In genomic region chr3:96698993-96699690, GRCm38 (mm10) we compare ENCODE assay signal across 16 mouse cellular contexts. TPM values are rescaled to one million over a fixed set of nuclear protein-coding genes. Genes with fewer than 3 reads are reported as not detected.
DNase-seq lines count a peak whose midpoint lies in the region; ATAC-seq and TF ChIP-seq lines count a peak whose summit lies in the region.
"Had no signal": no experiment of that assay in that cellular context is flagged by ENCODE, and none has a peak within 500 bp of the region (broad histone marks: within the 10 kb centered on the region; RNA-seq: fewer than 3 reads in every experiment).

No protein-coding gene starts in this region.

- no peak overlapping the region for H3K4me3 ChIP-seq in forebrain, embryonic 12.5 days (replicated peaks)
- no peak overlapping the region for H3K4me3 ChIP-seq in forebrain, embryonic 11.5 days (ENCODE audit: low read depth, low read length)
- H3K4me3 ChIP-seq in layer of hippocampus, adult 2 months, result no peak overlapping the region
- peak overlapping the region; percentile 39 for H3K4me3 ChIP-seq in E14TG2a.4 (replicated peaks; ENCODE audit: low read length)
- H3K4me3 ChIP-seq in embryonic facial prominence, embryonic 14.5 days (ENCODE audit: low read depth, low read length), result no peak overlapping the region
- H3K4me3 ChIP-seq: heart, adult 2 months; lung, embryonic 15.5 days had no signal

- TF ChIP-seq CTCF in layer of hippocampus, adult 2 months (conservative IDR thresholded peaks at IDR 0.05), result peak; percentile 36
- TF ChIP-seq CTCF in E14TG2a.4 (conservative IDR thresholded peaks at IDR 0.05; ENCODE audit: low read length), result no peak

- H3K9me3 ChIP-seq in forebrain, embryonic 12.5 days, result no peaks in the 10 kb centered on the region
- no peaks in the 10 kb centered on the region for H3K9me3 ChIP-seq in forebrain, embryonic 11.5 days (ENCODE audit: control insufficient read depth, low read length)
- H3K9me3 ChIP-seq in E14TG2a.4 (ENCODE audit: low read length), result no peaks in the 10 kb centered on the region
- H3K9me3 ChIP-seq in embryonic facial prominence, embryonic 14.5 days (ENCODE audit: control insufficient read depth, low read length), result no peaks in the 10 kb centered on the region
- H3K9me3 ChIP-seq: lung, embryonic 15.5 days had no signal

- WGBS in forebrain, embryonic 12.5 days, result 62% methylated on average over 19 of the region's 19 CpGs
- WGBS in forebrain, embryonic 11.5 days, result 56% methylated on average over 19 of the region's 19 CpGs
- 45% methylated on average over 19 of the region's 19 CpGs for WGBS in embryonic facial prominence, embryonic 14.5 days

- H3K4me1 ChIP-seq in forebrain, embryonic 12.5 days, result peaks cover 21% of the 10 kb centered on the region
- no peaks in the 10 kb centered on the region for H3K4me1 ChIP-seq in forebrain, embryonic 11.5 days (replicated peaks; ENCODE audit: control insufficient read depth, insufficient read depth, low read length)
- peaks cover 79% of the 10 kb centered on the region for H3K4me1 ChIP-seq in E14TG2a.4 (replicated peaks; ENCODE audit: low read depth, low read length)
- H3K4me1 ChIP-seq in embryonic facial prominence, embryonic 14.5 days (ENCODE audit: control insufficient read depth, insufficient read depth, low read length), result peaks cover 13% of the 10 kb centered on the region; the same call in 1 of the 2 replicates

- no peak for ATAC-seq in forebrain, embryonic 12.5 days (ENCODE audit: low FRiP score)
- ATAC-seq in forebrain, embryonic 11.5 days (replicated peaks; ENCODE audit: low FRiP score), result no peak
- ATAC-seq in embryonic facial prominence, embryonic 14.5 days (ENCODE audit: low read depth), result no peak
- ATAC-seq: intestine, embryonic 16.5 days had no signal

- no peaks in the 10 kb centered on the region; the same call in 1 of the 2 replicates for H3K27me3 ChIP-seq in forebrain, embryonic 12.5 days
- H3K27me3 ChIP-seq in forebrain, embryonic 11.5 days (ENCODE audit: control insufficient read depth, insufficient read depth, low read length), result no peaks in the 10 kb centered on the region
- H3K27me3 ChIP-seq in E14TG2a.4 (ENCODE audit: insufficient read depth, low read length), result no peaks in the 10 kb centered on the region
- H3K27me3 ChIP-seq in embryonic facial prominence, embryonic 14.5 days (replicated peaks; ENCODE audit: control insufficient read depth, insufficient read depth, low read length), result no peaks in the 10 kb centered on the region
- H3K27me3 ChIP-seq: lung, embryonic 15.5 days had no signal

- H3K9ac ChIP-seq in forebrain, embryonic 12.5 days, result 0 out of 2 replicates have a peak overlapping the region, but pooled peaks have one; percentile 2
- no peak overlapping the region for H3K9ac ChIP-seq in forebrain, embryonic 11.5 days (ENCODE audit: low read length)
- peak overlapping the region; percentile 25; the same call in 1 of the 2 replicates for H3K9ac ChIP-seq in embryonic facial prominence, embryonic 14.5 days (ENCODE audit: low read depth, low read length)
- H3K9ac ChIP-seq: lung, embryonic 15.5 days had no signal

- DNase-seq in forebrain, embryonic 11.5 days (ENCODE audit: low spot score), result no peak
- DNase-seq in layer of hippocampus, adult 2 months (ENCODE audit: low spot score in 2 of 2), result no peak
- DNase-seq in layer of hippocampus, postnatal 10 days (ENCODE audit: low spot score in 2 of 2), result no peak
- no peak for DNase-seq in embryonic facial prominence, embryonic 14.5 days (ENCODE audit: low spot score)
- DNase-seq in T-cell, adult 2 months (ENCODE audit: low spot score), result no peak
- DNase-seq: heart, adult 2 months; heart, postnatal 4 days; layer of hippocampus, adult 9-11 months; spleen, adult 18-20 months; thymus, adult 18-20 months had no signal

- no peak overlapping the region for H3K27ac ChIP-seq in forebrain, embryonic 12.5 days
- no peak overlapping the region for H3K27ac ChIP-seq in forebrain, embryonic 11.5 days (ENCODE audit: low read depth, low read length)
- no peak overlapping the region for H3K27ac ChIP-seq in layer of hippocampus, adult 2 months
- no peak overlapping the region for H3K27ac ChIP-seq in embryonic facial prominence, embryonic 14.5 days (replicated peaks; ENCODE audit: low read depth, low read length)
- H3K27ac ChIP-seq: heart, adult 2 months; lung, embryonic 15.5 days had no signal

- H3K4me2 ChIP-seq in forebrain, embryonic 12.5 days, result no peak overlapping the region
- H3K4me2 ChIP-seq in forebrain, embryonic 11.5 days (ENCODE audit: low read depth, low read length, severe bottlenecking), result no peak overlapping the region
- no peak overlapping the region for H3K4me2 ChIP-seq in embryonic facial prominence, embryonic 14.5 days (ENCODE audit: low read depth, low read length)
- H3K4me2 ChIP-seq: lung, embryonic 15.5 days had no signal

- H3K36me3 ChIP-seq in forebrain, embryonic 12.5 days (replicated peaks), result peaks cover 44% of the 10 kb centered on the region
- H3K36me3 ChIP-seq in forebrain, embryonic 11.5 days (ENCODE audit: control insufficient read depth, insufficient read depth, low read length), result peaks cover 4% of the 10 kb centered on the region; the same call in 1 of the 2 replicates
- peaks cover 40% of the 10 kb centered on the region for H3K36me3 ChIP-seq in E14TG2a.4 (ENCODE audit: insufficient read depth, low read length)
- H3K36me3 ChIP-seq in embryonic facial prominence, embryonic 14.5 days (ENCODE audit: control insufficient read depth, insufficient read depth, low read length), result peaks cover 49% of the 10 kb centered on the region

RNA-seq across cellular contexts. Expression of gene Pias3, which starts 3.0 kb away (rescaled TPM):
- 42.2 and 43.4 TPM in 2 replicates for polyA plus RNA-seq in forebrain, embryonic 12.5 days (2016; fragmentation: Nextera tagmentation; extraction: Ambion mirVana)
- polyA plus RNA-seq in forebrain, embryonic 11.5 days (2014; fragmentation: Nextera tagmentation; extraction: Ambion mirVana), result 40.2 and 45.2 TPM in 2 replicates
- 10 to 100 TPM; 32.5 to 44.4 TPM for total RNA-seq in layer of hippocampus, adult 2 months (2021)
- total RNA-seq in layer of hippocampus, postnatal 10 days (2021), result 10 to 100 TPM; 25.6 to 31.7 TPM
- polyA plus RNA-seq in embryonic facial prominence, embryonic 14.5 days (2014; fragmentation: Nextera tagmentation; extraction: Ambion mirVana), result 45.1 and 48.9 TPM in 2 replicates

RNA-seq across cellular contexts. Expression of gene Nudt17, which starts 9.2 kb away (rescaled TPM):
- 7.5 and 8.7 TPM in 2 replicates for polyA plus RNA-seq in forebrain, embryonic 12.5 days (2016; fragmentation: Nextera tagmentation; extraction: Ambion mirVana)
- polyA plus RNA-seq in forebrain, embryonic 11.5 days (2014; fragmentation: Nextera tagmentation; extraction: Ambion mirVana), result 11.8 and 12.8 TPM in 2 replicates
- total RNA-seq in layer of hippocampus, adult 2 months (2021), result 10 to 100 TPM; 15.0 to 16.2 TPM
- total RNA-seq in layer of hippocampus, postnatal 10 days (2021), result 10 to 100 TPM in 1 of 2 experiments, 1 to 10 TPM in 1; 9.8 to 11.0 TPM
- polyA plus RNA-seq in embryonic facial prominence, embryonic 14.5 days (2014; fragmentation: Nextera tagmentation; extraction: Ambion mirVana), result 9.5 and 11.8 TPM in 2 replicates

RNA-seq across cellular contexts. Expression of gene Polr3c, which starts 28.3 kb away (rescaled TPM):
- polyA plus RNA-seq in forebrain, embryonic 12.5 days (2016; fragmentation: Nextera tagmentation; extraction: Ambion mirVana), result 42.1 and 43.0 TPM in 2 replicates
- polyA plus RNA-seq in forebrain, embryonic 11.5 days (2014; fragmentation: Nextera tagmentation; extraction: Ambion mirVana), result 41.9 and 44.1 TPM in 2 replicates
- total RNA-seq in layer of hippocampus, adult 2 months (2021), result 10 to 100 TPM; 23.5 to 24.0 TPM
- 10 to 100 TPM; 26.4 to 28.1 TPM for total RNA-seq in layer of hippocampus, postnatal 10 days (2021)
- 21.0 and 25.0 TPM in 2 replicates for polyA plus RNA-seq in embryonic facial prominence, embryonic 14.5 days (2014; fragmentation: Nextera tagmentation; extraction: Ambion mirVana)

RNA-seq across cellular contexts. Expression of gene Rnf115, which starts 28.3 kb away (rescaled TPM):
- 79.9 and 86.2 TPM in 2 replicates for polyA plus RNA-seq in forebrain, embryonic 12.5 days (2016; fragmentation: Nextera tagmentation; extraction: Ambion mirVana)
- 84.8 and 95.3 TPM in 2 replicates for polyA plus RNA-seq in forebrain, embryonic 11.5 days (2014; fragmentation: Nextera tagmentation; extraction: Ambion mirVana)
- total RNA-seq in layer of hippocampus, adult 2 months (2021), result 10 to 100 TPM; 59.7 to 61.3 TPM
- total RNA-seq in layer of hippocampus, postnatal 10 days (2021), result 10 to 100 TPM; 46.3 to 56.3 TPM
- 45.6 and 48.5 TPM in 2 replicates for polyA plus RNA-seq in embryonic facial prominence, embryonic 14.5 days (2014; fragmentation: Nextera tagmentation; extraction: Ambion mirVana)

RNA-seq across cellular contexts. Expression of gene Ankrd35, which starts 29.2 kb away (rescaled TPM):
- 0.51 and 0.77 TPM in 2 replicates for polyA plus RNA-seq in forebrain, embryonic 12.5 days (2016; fragmentation: Nextera tagmentation; extraction: Ambion mirVana)
- polyA plus RNA-seq in forebrain, embryonic 11.5 days (2014; fragmentation: Nextera tagmentation; extraction: Ambion mirVana), result 0.27 and 0.37 TPM in 2 replicates
- total RNA-seq in layer of hippocampus, adult 2 months (2021), result 1 to 10 TPM; 6.3 to 6.7 TPM
- 1 to 10 TPM; 6.9 to 7.4 TPM for total RNA-seq in layer of hippocampus, postnatal 10 days (2021)
- 2.9 and 3.6 TPM in 2 replicates for polyA plus RNA-seq in embryonic facial prominence, embryonic 14.5 days (2014; fragmentation: Nextera tagmentation; extraction: Ambion mirVana)
- total RNA-seq: liver, adult 2 months; megakaryocyte, adult 5-6 weeks had no signal
